Mouse (Mus musculus): ENCODE measurements around the gene Hoxd10. TPM values are rescaled to one million over a fixed set of nuclear protein-coding genes. Genes with fewer than 3 reads are reported as not detected.

Gene Hoxd10
- polyA plus RNA-seq, 1 experiment from 2014 or later, result not detected

- ATAC-seq (replicated peaks), result no peak
- 0 out of 2 replicates have a peak overlapping the region, but pooled peaks have one; percentile 8 for H3K4me3 ChIP-seq
- no peaks in the 10 kb centered on the region for H3K36me3 ChIP-seq (replicated peaks)
- under 1% methylated on average over 42 of the region's 42 CpGs for WGBS
- H3K27me3 ChIP-seq (replicated peaks), result peaks cover 95% of the 10 kb centered on the region
- no peak overlapping the region for H3K27ac ChIP-seq
- no peak overlapping the region for H3K4me2 ChIP-seq
- H3K9me3 ChIP-seq, result no peaks in the 10 kb centered on the region
- H3K9ac ChIP-seq, result no peak overlapping the region
- H3K4me1 ChIP-seq, result peaks cover 5% of the 10 kb centered on the region
Measured at GRCm38 (mm10) chr2:74735851-74736687, 44.3 kb downstream of the Hoxd10 start.

GRCm38 (mm10) chr2:74736688-74737577 lies 45.2 kb downstream of the Hoxd10 start:
- ATAC-seq (replicated peaks), result no peak
- no peaks in the 10 kb centered on the region for H3K36me3 ChIP-seq (replicated peaks)
- peaks cover 5% of the 10 kb centered on the region for H3K4me1 ChIP-seq
- peaks cover 95% of the 10 kb centered on the region for H3K27me3 ChIP-seq (replicated peaks)
- H3K27ac ChIP-seq, result no peak overlapping the region
- no peak overlapping the region for H3K4me3 ChIP-seq
- no peak overlapping the region for H3K9ac ChIP-seq
- H3K4me2 ChIP-seq, result no peak overlapping the region
- H3K9me3 ChIP-seq, result no peaks in the 10 kb centered on the region
- 4% methylated on average over 15 of the region's 15 CpGs for WGBS

GRCm38 (mm10) chr2:74737578-74738070 lies 45.9 kb downstream of the Hoxd10 start:
- ATAC-seq (replicated peaks), result no peak
- Histone ChIP-seq H3K27me3 (replicated peaks) (peaks cover 95% of the 10 kb centered on the region), H3K27ac (no peak overlapping the region), H3K9ac (no peak overlapping the region), H3K36me3 (replicated peaks) (no peaks in the 10 kb centered on the region), H3K4me3 (no peak overlapping the region), H3K4me1 (peaks cover 5% of the 10 kb centered on the region), H3K4me2 (no peak overlapping the region), H3K9me3 (no peaks in the 10 kb centered on the region)
- 3% methylated on average over 7 of the region's 7 CpGs for WGBS

GRCm38 (mm10) chr2:74738623-74739475 lies 47.1 kb downstream of the Hoxd10 start:
- Histone ChIP-seq H3K4me3 (no peak overlapping the region), H3K9me3 (no peaks in the 10 kb centered on the region), H3K36me3 (replicated peaks) (no peaks in the 10 kb centered on the region), H3K27ac (no peak overlapping the region), H3K4me2 (no peak overlapping the region), H3K4me1 (peaks cover 5% of the 10 kb centered on the region), H3K9ac (no peak overlapping the region), H3K27me3 (replicated peaks) (peaks cover 97% of the 10 kb centered on the region)
- 2% methylated on average over 20 of the region's 20 CpGs for WGBS
- ATAC-seq (replicated peaks), result no peak

- H3K4me2 ChIP-seq, result no peak overlapping the region
- H3K27ac ChIP-seq, result no peak overlapping the region
- no peaks in the 10 kb centered on the region for H3K9me3 ChIP-seq
- peaks cover 5% of the 10 kb centered on the region for H3K4me1 ChIP-seq
- H3K4me3 ChIP-seq, result no peak overlapping the region
- H3K9ac ChIP-seq, result no peak overlapping the region
- peaks cover 97% of the 10 kb centered on the region for H3K27me3 ChIP-seq (replicated peaks)
- WGBS, result 3% methylated on average over 2 of the region's 2 CpGs
- H3K36me3 ChIP-seq (replicated peaks), result no peaks in the 10 kb centered on the region
- no peak for ATAC-seq (replicated peaks)
Measured at GRCm38 (mm10) chr2:74739476-74739800, 47.7 kb downstream of the Hoxd10 start.

GRCm38 (mm10) chr2:74739869-74740268 lies 48.1 kb downstream of the Hoxd10 start:
- H3K4me1 ChIP-seq, result peaks cover 5% of the 10 kb centered on the region
- ATAC-seq (replicated peaks), result no peak

GRCm38 (mm10) chr2:74740311-74741091 lies 48.8 kb downstream of the Hoxd10 start:
- Histone ChIP-seq H3K27me3 (replicated peaks) (peaks cover 97% of the 10 kb centered on the region), H3K9ac (no peak overlapping the region), H3K9me3 (no peaks in the 10 kb centered on the region), H3K4me1 (peaks cover 5% of the 10 kb centered on the region), H3K36me3 (replicated peaks) (no peaks in the 10 kb centered on the region), H3K27ac (no peak overlapping the region), H3K4me2 (no peak overlapping the region), H3K4me3 (0 out of 2 replicates have a peak overlapping the region, but pooled peaks have one; percentile 5)
- ATAC-seq (replicated peaks), result no peak
- under 1% methylated on average over 43 of the region's 43 CpGs for WGBS

More at GRCm38 (mm10) chr2:74739869-74740268, 48.1 kb downstream of the Hoxd10 start:
- Histone ChIP-seq H3K27ac (no peak overlapping the region), H3K9ac (no peak overlapping the region), H3K9me3 (no peaks in the 10 kb centered on the region), H3K4me3 (no peak overlapping the region), H3K27me3 (replicated peaks) (peaks cover 97% of the 10 kb centered on the region), H3K4me2 (no peak overlapping the region), H3K36me3 (replicated peaks) (no peaks in the 10 kb centered on the region)
- WGBS, result 2% methylated on average over 14 of the region's 14 CpGs

GRCm38 (mm10) chr2:74741252-74741978 lies 49.7 kb downstream of the Hoxd10 start:
- no peak overlapping the region for H3K4me3 ChIP-seq
- 28% methylated on average over 2 of the region's 3 CpGs for WGBS
- no peak overlapping the region for H3K4me2 ChIP-seq
- no peak overlapping the region for H3K9ac ChIP-seq
- H3K27ac ChIP-seq, result no peak overlapping the region
- H3K9me3 ChIP-seq, result no peaks in the 10 kb centered on the region
- H3K36me3 ChIP-seq (replicated peaks), result no peaks in the 10 kb centered on the region
- H3K4me1 ChIP-seq, result no peaks in the 10 kb centered on the region; the same call in 1 of the 2 replicates
- H3K27me3 ChIP-seq (replicated peaks), result peaks cover 97% of the 10 kb centered on the region
- ATAC-seq (replicated peaks), result no peak

- Histone ChIP-seq H3K36me3 (replicated peaks) (no peaks in the 10 kb centered on the region), H3K4me2 (no peak overlapping the region), H3K4me1 (no peaks in the 10 kb centered on the region), H3K27ac (no peak overlapping the region), H3K9me3 (no peaks in the 10 kb centered on the region), H3K9ac (no peak overlapping the region), H3K4me3 (no peak overlapping the region), H3K27me3 (replicated peaks) (peaks cover 97% of the 10 kb centered on the region)
- no peak for ATAC-seq (replicated peaks)
Measured at GRCm38 (mm10) chr2:74741979-74742277, 50.2 kb downstream of the Hoxd10 start.
